In genomic region chr4:106837425-106837824, GRCm38 (mm10) we compare ENCODE assay signal across 8 mouse cellular contexts. TPM values are rescaled to one million over a fixed set of nuclear protein-coding genes. Genes with fewer than 3 reads are reported as not detected.
A peak's percentile ranks its signal among the peaks of the same experiment; 100 is the strongest.
DNase-seq lines count a peak whose midpoint lies in the region; ATAC-seq and TF ChIP-seq lines count a peak whose summit lies in the region.

No protein-coding gene starts in this region.

- H3K27ac ChIP-seq in thymus, adult 2 months (ENCODE audit: control insufficient read depth, insufficient read depth, low read length) = no peak overlapping the region
- H3K27ac ChIP-seq in limb, embryonic 14.5 days (replicated peaks; ENCODE audit: low read depth, low read length) = 0 out of 2 replicates have a peak overlapping the region, but pooled peaks have one; percentile 99
- H3K27ac ChIP-seq in stomach, embryonic 15.5 days = peak overlapping the region; percentile 5; the same call in 1 of the 2 replicates

- peak overlapping the region; percentile 62 for H3K4me2 ChIP-seq in limb, embryonic 14.5 days (replicated peaks; ENCODE audit: low read depth, low read length, severe bottlenecking)
- peak overlapping the region; percentile 99 for H3K4me2 ChIP-seq in stomach, embryonic 15.5 days

- 31% methylated on average over 9 of the region's 9 CpGs for WGBS in thymus, adult 2 months
- 10% methylated on average over 9 of the region's 9 CpGs for WGBS in limb, embryonic 14.5 days
- 10% methylated on average over 9 of the region's 9 CpGs for WGBS in stomach, embryonic 15.5 days

- H3K4me1 ChIP-seq in thymus, adult 2 months (replicated peaks; ENCODE audit: control insufficient read depth, insufficient read depth, low read length) = peaks cover 36% of the 10 kb centered on the region
- peaks cover 34% of the 10 kb centered on the region for H3K4me1 ChIP-seq in limb, embryonic 14.5 days (ENCODE audit: control insufficient read depth, insufficient read depth, low read length)
- H3K4me1 ChIP-seq in stomach, embryonic 15.5 days = peaks cover 38% of the 10 kb centered on the region

- DNase-seq in cerebellum, adult 11-12 months = peak; percentile 29
- no peak for DNase-seq in cerebellum, adult 9-10 months
- no peak for DNase-seq in thymus, adult 2 months
- no peak for DNase-seq in thymus, postnatal 36 days
- DNase-seq in limb, embryonic 14.5 days (ENCODE audit: low spot score) = no peak
- DNase-seq in embryo, embryonic 10.5 days (ENCODE audit: low spot score) = no peak

- peak overlapping the region; percentile 21; the same call in 1 of the 2 replicates for H3K9ac ChIP-seq in limb, embryonic 14.5 days (ENCODE audit: low read depth, low read length, severe bottlenecking)
- 0 out of 2 replicates have a peak overlapping the region, but pooled peaks have one; percentile 4 for H3K9ac ChIP-seq in stomach, embryonic 15.5 days

- no peak for TF ChIP-seq CTCF in thymus, adult 2 months (IDR thresholded peaks at IDR 0.05; ENCODE audit: borderline replicate concordance, control insufficient read depth, extremely low read depth, insufficient read depth, low read length, poor library complexity)

- no peak for ATAC-seq in limb, embryonic 14.5 days (ENCODE audit: low FRiP score, low read depth)
- no peak for ATAC-seq in stomach, embryonic 15.5 days (ENCODE audit: insufficient read depth, low FRiP score, low read depth)
- ATAC-seq in activated CD4-positive, CD25-positive, alpha-beta regulatory T cell, adult 4 months = no peak

- H3K9me3 ChIP-seq in limb, embryonic 14.5 days (ENCODE audit: control insufficient read depth, low read length) = no peaks in the 10 kb centered on the region
- H3K9me3 ChIP-seq in stomach, embryonic 15.5 days = no peaks in the 10 kb centered on the region

- H3K36me3 ChIP-seq in thymus, adult 2 months (ENCODE audit: control insufficient read depth, insufficient read depth, low read length) = no peaks in the 10 kb centered on the region
- no peaks in the 10 kb centered on the region for H3K36me3 ChIP-seq in limb, embryonic 14.5 days (ENCODE audit: control insufficient read depth, insufficient read depth, low read length)
- H3K36me3 ChIP-seq in stomach, embryonic 15.5 days = no peaks in the 10 kb centered on the region

- H3K27me3 ChIP-seq in thymus, adult 2 months (ENCODE audit: control insufficient read depth, insufficient read depth, low read length) = no peaks in the 10 kb centered on the region
- no peaks in the 10 kb centered on the region for H3K27me3 ChIP-seq in limb, embryonic 14.5 days (ENCODE audit: control insufficient read depth, insufficient read depth, low read length)
- H3K27me3 ChIP-seq in stomach, embryonic 15.5 days (replicated peaks) = no peaks in the 10 kb centered on the region

- no peak for TF ChIP-seq POLR2A in thymus, adult 2 months (IDR thresholded peaks at IDR 0.05; ENCODE audit: control insufficient read depth, extremely low read depth, insufficient read depth, low read length, poor library complexity)
- no peak for TF ChIP-seq POLR2A in limb, embryonic 14.5 days (IDR thresholded peaks at IDR 0.05; ENCODE audit: borderline replicate concordance, extremely low read depth, insufficient read depth, insufficient read length)

- H3K4me3 ChIP-seq in thymus, adult 2 months (ENCODE audit: control insufficient read depth, insufficient read depth, low read length) = peak overlapping the region; percentile 40; the same call in 1 of the 2 replicates
- peak overlapping the region; percentile 22 for H3K4me3 ChIP-seq in limb, embryonic 14.5 days (replicated peaks; ENCODE audit: low read length)
- H3K4me3 ChIP-seq in stomach, embryonic 15.5 days (replicated peaks) = peak overlapping the region; percentile 26; the same call in 1 of the 2 replicates

RNA-seq across cellular contexts. Expression of gene Acot11, which starts 32.6 kb away (rescaled TPM):
- 6.4 and 10.0 TPM in 2 replicates for polyA plus RNA-seq in thymus, adult 2 months (2012; rRNA removed)
- polyA plus RNA-seq in limb, embryonic 14.5 days (2012; rRNA removed) = 6.1 and 6.7 TPM in 2 replicates
- polyA plus RNA-seq in limb, embryonic 14.5 days (2014; fragmentation: Nextera tagmentation; extraction: Ambion mirVana) = 3.7 and 4.3 TPM in 2 replicates
- 6.2 and 6.9 TPM in 2 replicates for polyA plus RNA-seq in stomach, embryonic 15.5 days (2015; fragmentation: Nextera tagmentation; extraction: Ambion mirVana)
- 1 to 10 TPM; 6.1 to 9.0 TPM for polyA plus RNA-seq in activated CD4-positive, CD25-positive, alpha-beta regulatory T cell, adult 4 months (2017; shearing (Covaris generic))
